Mouse (Mus musculus) kidney, embryonic 14.5 days (tissue): ENCODE results near the gene Arpc1a. TPM values are rescaled to one million over a fixed set of nuclear protein-coding genes. Genes with fewer than 3 reads are reported as not detected.
A peak's percentile ranks its signal among the peaks of the same experiment; 100 is the strongest.
"Not testable (repeated sequence)": the region's sequence is repeated elsewhere in the genome, so short reads cannot be mapped to it uniquely, and the experiment has no call there.

ENCODE experiments used
- ATAC-seq: fragments of 200-750 bp; cut with Nextera tagmentation; 2 replicates; pipeline ENCODE4 v1.8.0; 2017; ENCODE audit warnings: moderate number of reproducible peaks, mild to moderate bottlenecking, moderate TSS enrichment, moderate library complexity; ENCODE audit not compliant: low FRiP score, low TSS enrichment
- H3K27ac ChIP-seq: fragments of 300-500 bp; sonication (generic); 2 replicates; pipeline ENCODE4 v1.5.1; 2014; ENCODE audit warnings: low read depth, mild to moderate bottlenecking, low read length, moderate library complexity, mixed read lengths
- H3K27me3 ChIP-seq: fragments of 300-500 bp; sonication (generic); 2 replicates; pipeline ENCODE4 v1.6.1; 2014; ENCODE audit warnings: mild to moderate bottlenecking, low read length; ENCODE audit not compliant: control insufficient read depth, insufficient read depth
- H3K36me3 ChIP-seq: fragments of 300-500 bp; sonication (generic); 2 replicates; pipeline ENCODE4 v1.6.1; 2014; ENCODE audit warnings: low read length, mixed read lengths; ENCODE audit not compliant: control insufficient read depth, insufficient read depth
- H3K4me1 ChIP-seq: fragments of 300-500 bp; sonication (generic); 2 replicates; pipeline ENCODE4 v1.6.1; 2014; ENCODE audit warnings: low read length, mixed read lengths; ENCODE audit not compliant: control insufficient read depth, insufficient read depth
- H3K4me2 ChIP-seq: fragments of 300-500 bp; sonication (generic); replicated peaks from 2 replicates; pipeline ENCODE4 v1.6.1; 2014; ENCODE audit warnings: low read depth, mild to moderate bottlenecking, low read length
- H3K4me3 ChIP-seq: fragments of 300-500 bp; sonication (generic); 2 replicates; pipeline ENCODE4 v1.5.1; 2014; ENCODE audit warnings: mild to moderate bottlenecking, low read length
- H3K9ac ChIP-seq: fragments of 300-500 bp; sonication (generic); 2 replicates; pipeline ENCODE4 v1.6.1; 2014; ENCODE audit warnings: low read depth, mild to moderate bottlenecking, low read length, moderate library complexity
- H3K9me3 ChIP-seq: fragments of 300-500 bp; sonication (generic); 2 replicates; pipeline ENCODE4 v1.6.1; 2016; ENCODE audit warnings: low read length; ENCODE audit not compliant: control insufficient read depth
- WGBS: fragments of 180-500 bp; shearing (Covaris S2); extraction: QIAGEN DNeasy Blood & Tissue Kit; methylation state at CpG from one replicate; pipeline ENCODE4 v1.1.7; 2014; 5-methylcytosine and 5-hydroxymethylcytosine counted together
- polyA plus RNA-seq: library from polyadenylated mRNA; unstranded; fragments of >200 nt; fragmentation: Nextera tagmentation; extraction: Ambion mirVana; gene quantifications from 2 replicates; pipeline ENCODE4 v1.2.1, GENCODE M21; 2014

Gene Arpc1a
- polyA plus RNA-seq, 1 experiment from 2014 or later: 149 TPM

DNA sequence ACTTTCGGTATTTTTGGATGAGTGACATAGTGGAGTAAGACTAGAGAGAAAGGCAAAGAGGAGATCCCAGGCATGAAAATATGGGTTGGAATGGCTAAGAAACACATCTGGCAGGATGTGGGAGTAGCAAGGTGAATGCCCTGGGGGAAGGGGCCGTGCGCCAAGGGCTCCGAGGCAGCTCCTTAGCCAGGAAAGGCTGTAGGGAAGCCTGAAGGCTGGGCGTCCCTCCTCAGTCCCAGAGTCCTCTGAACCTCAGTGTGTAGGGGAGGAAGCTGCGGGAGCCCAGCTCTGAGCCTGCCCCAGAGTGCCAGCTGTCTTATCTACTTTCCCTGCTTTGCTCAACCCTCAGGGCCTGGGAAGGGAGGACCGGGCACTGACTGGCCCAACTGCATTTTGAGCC lies 37.3 kb downstream of the Arpc1a start:
- H3K9me3 ChIP-seq: no peaks in the 10 kb centered on the region
- H3K9ac ChIP-seq: no peak overlapping the region
- peaks cover 33% of the 10 kb centered on the region for H3K36me3 ChIP-seq
- no peak for ATAC-seq
- H3K27me3 ChIP-seq: no peaks in the 10 kb centered on the region
- 35% methylated on average over 7 of the region's 7 CpGs for WGBS
- H3K4me1 ChIP-seq: peaks cover 21% of the 10 kb centered on the region
- no peak overlapping the region for H3K4me2 ChIP-seq
- no peak overlapping the region for H3K4me3 ChIP-seq
- H3K27ac ChIP-seq: no peak overlapping the region

- Histone ChIP-seq H3K9me3 (no peaks in the 10 kb centered on the region), H3K36me3 (peaks cover 54% of the 10 kb centered on the region), H3K4me3 (no peak overlapping the region), H3K27me3 (no peaks in the 10 kb centered on the region), H3K4me1 (peaks cover 9% of the 10 kb centered on the region), H3K9ac (no peak overlapping the region), H3K4me2 (no peak overlapping the region), H3K27ac (no peak overlapping the region)
- ATAC-seq: no peak
- 91% methylated on average over 19 of the region's 19 CpGs for WGBS
Measured at GRCm38 (mm10) chr5:145123396-145123795, 39.8 kb downstream of the Arpc1a start.

- peaks cover 82% of the 10 kb centered on the region for H3K36me3 ChIP-seq
Measured at GRCm38 (mm10) chr5:145126580-145126979, 43.0 kb downstream of the Arpc1a start.

DNA sequence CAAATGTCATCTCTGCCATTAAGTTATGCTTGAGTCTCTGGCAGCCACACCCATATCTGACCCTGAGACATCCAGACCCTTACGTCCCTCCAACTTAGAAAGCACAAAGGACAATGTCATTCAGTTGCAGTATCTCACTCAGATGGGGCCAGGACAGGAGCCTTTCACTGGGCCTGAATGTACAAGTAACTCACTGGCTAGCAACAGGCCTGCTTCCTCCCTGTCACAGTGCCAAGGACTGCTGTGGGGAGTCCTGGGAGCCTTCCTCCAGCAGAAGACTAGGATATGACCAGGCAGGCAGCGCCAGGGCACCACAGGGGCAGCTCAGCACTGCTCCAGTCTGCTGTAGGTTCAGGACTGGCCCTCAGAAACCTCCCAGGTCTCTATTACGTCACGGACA lies 45.5 kb downstream of the Arpc1a start:
- H3K4me3 ChIP-seq: no peak overlapping the region
- peaks cover 92% of the 10 kb centered on the region for H3K36me3 ChIP-seq
- no peak overlapping the region for H3K27ac ChIP-seq
- no peak overlapping the region for H3K9ac ChIP-seq
- H3K27me3 ChIP-seq: no peaks in the 10 kb centered on the region
- ATAC-seq: no peak
- H3K4me2 ChIP-seq: no peak overlapping the region
- 87% methylated on average over 4 of the region's 4 CpGs for WGBS
- H3K9me3 ChIP-seq: no peaks in the 10 kb centered on the region
- H3K4me1 ChIP-seq: no peaks in the 10 kb centered on the region

More at GRCm38 (mm10) chr5:145126580-145126979, 43.0 kb downstream of the Arpc1a start:
- H3K4me2 ChIP-seq: no peak overlapping the region
- H3K27me3 ChIP-seq: no peaks in the 10 kb centered on the region
- no peaks in the 10 kb centered on the region for H3K4me1 ChIP-seq
- WGBS: 95% methylated on average over 9 of the region's 9 CpGs
- no peak overlapping the region for H3K4me3 ChIP-seq
- no peak overlapping the region for H3K9ac ChIP-seq
- no peak for ATAC-seq
- H3K9me3 ChIP-seq: no peaks in the 10 kb centered on the region
- no peak overlapping the region for H3K27ac ChIP-seq

GRCm38 (mm10) chr5:145129773-145130172 lies 46.1 kb downstream of the Arpc1a start:
- H3K27me3 ChIP-seq, H3K9me3 ChIP-seq, H3K27ac ChIP-seq, ATAC-seq, H3K4me2 ChIP-seq, H3K4me3 ChIP-seq, H3K9ac ChIP-seq, H3K4me1 ChIP-seq: not testable (repeated sequence)
- 91% methylated on average over 4 of the region's 6 CpGs for WGBS
- H3K36me3 ChIP-seq: peaks cover 92% of the 10 kb centered on the region

DNA sequence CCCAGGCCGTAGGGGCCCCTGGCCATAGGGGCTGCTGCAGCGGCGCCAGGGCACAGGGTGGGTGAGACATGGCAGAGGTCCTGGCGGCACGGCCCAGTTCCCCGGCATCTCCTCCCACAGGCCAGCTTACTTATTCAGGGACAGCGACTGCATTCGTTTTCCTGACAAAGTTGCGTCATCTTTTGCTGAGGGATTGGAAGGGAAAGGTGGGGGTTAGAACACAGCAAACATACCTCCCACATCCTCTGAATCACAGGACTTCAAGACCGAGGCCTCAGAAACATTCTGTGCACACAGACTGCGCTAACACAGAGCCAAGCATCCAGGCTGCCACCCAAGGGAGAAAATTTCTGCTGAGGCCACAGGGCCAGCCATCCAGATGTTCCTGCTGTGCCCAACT lies 46.6 kb downstream of the Arpc1a start:
- WGBS: 85% methylated on average over 11 of the region's 11 CpGs
- H3K27me3 ChIP-seq: no peaks in the 10 kb centered on the region
- no peaks in the 10 kb centered on the region for H3K9me3 ChIP-seq
- H3K4me3 ChIP-seq: no peak overlapping the region
- H3K4me1 ChIP-seq: no peaks in the 10 kb centered on the region
- H3K9ac ChIP-seq: no peak overlapping the region
- H3K27ac ChIP-seq: no peak overlapping the region
- no peak for ATAC-seq
- H3K36me3 ChIP-seq: peaks cover 92% of the 10 kb centered on the region
- H3K4me2 ChIP-seq: no peak overlapping the region

DNA sequence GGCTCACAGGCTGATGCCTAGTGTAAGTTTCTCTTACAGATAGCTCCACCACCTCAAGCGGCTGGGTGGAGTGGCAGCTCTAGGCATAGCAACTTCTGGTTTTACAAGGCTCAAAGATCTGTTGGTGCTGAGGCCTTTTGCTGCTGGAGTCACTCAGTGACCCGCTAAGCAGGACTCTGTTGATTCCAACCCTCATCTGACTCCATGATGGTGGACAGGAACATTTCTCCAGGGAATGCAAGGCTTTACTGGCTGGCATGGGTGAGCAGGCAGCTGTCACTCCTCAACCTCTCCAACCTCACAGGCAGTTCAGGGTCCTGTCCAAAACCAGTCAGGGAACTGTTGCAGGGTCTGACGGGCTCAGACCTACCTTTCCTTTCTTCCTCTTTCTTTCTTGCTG lies 47.4 kb downstream of the Arpc1a start:
- 91% methylated on average over 3 of the region's 3 CpGs for WGBS
- H3K4me2 ChIP-seq: no peak overlapping the region
- H3K4me3 ChIP-seq: no peak overlapping the region
- H3K9ac ChIP-seq: no peak overlapping the region
- H3K4me1 ChIP-seq: no peaks in the 10 kb centered on the region
- no peaks in the 10 kb centered on the region for H3K27me3 ChIP-seq
- no peak for ATAC-seq
- no peaks in the 10 kb centered on the region for H3K9me3 ChIP-seq
- no peak overlapping the region for H3K27ac ChIP-seq
- H3K36me3 ChIP-seq: peaks cover 91% of the 10 kb centered on the region

GRCm38 (mm10) chr5:145133275-145133674 lies 49.6 kb downstream of the Arpc1a start:
- H3K4me1 ChIP-seq, ATAC-seq, H3K27me3 ChIP-seq, H3K9ac ChIP-seq, H3K9me3 ChIP-seq, H3K27ac ChIP-seq, H3K4me2 ChIP-seq, H3K4me3 ChIP-seq: not testable (repeated sequence)
- WGBS: 88% methylated on average over 6 of the region's 6 CpGs
- peaks cover 85% of the 10 kb centered on the region for H3K36me3 ChIP-seq

DNA sequence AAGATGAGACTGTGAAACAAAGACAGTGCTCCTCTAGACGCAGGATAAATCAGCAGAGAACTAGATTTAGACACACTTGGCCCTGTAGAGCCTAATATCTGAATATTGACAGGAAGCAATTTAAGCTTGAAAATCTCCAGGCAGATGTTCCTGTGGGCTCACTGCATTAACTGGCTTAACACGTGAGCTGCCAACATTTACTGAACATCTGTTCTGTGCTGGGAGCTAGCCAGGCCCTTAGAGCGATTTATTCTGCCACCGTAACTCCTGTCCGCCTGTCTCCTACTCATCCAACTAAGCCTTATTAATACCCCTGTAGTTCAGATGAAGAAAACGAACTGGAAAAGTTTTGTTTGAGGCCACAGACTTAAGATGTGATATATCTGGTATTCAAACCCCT lies 55.2 kb downstream of the Arpc1a start:
- Histone ChIP-seq H3K27me3 (no peaks in the 10 kb centered on the region), H3K4me2 (peak overlapping the region; percentile 71), H3K4me1 (peaks cover 20% of the 10 kb centered on the region), H3K27ac (no peak overlapping the region), H3K9ac (peak overlapping the region; percentile 91), H3K36me3 (peaks cover 60% of the 10 kb centered on the region), H3K4me3 (peak overlapping the region; percentile 85), H3K9me3 (no peaks in the 10 kb centered on the region)
- no peak for ATAC-seq
- 11% methylated on average over 6 of the region's 6 CpGs for WGBS
